Mouse (Mus musculus) heart, embryonic 11.5 days (tissue): Measurements from ENCODE around the gene Enah. TPM values are rescaled to one million over a fixed set of nuclear protein-coding genes. Genes with fewer than 3 reads are reported as not detected.

Experiments used
- ATAC-seq: fragments of 200-750 bp; cut with Nextera tagmentation; replicated peaks from 2 replicates; pipeline ENCODE4 v1.8.0; 2017; ENCODE audit warnings: moderate library complexity; ENCODE audit not compliant: insufficient number of reproducible peaks, low FRiP score, low TSS enrichment
- H3K27ac ChIP-seq: fragments of 300-500 bp; sonication (generic); 2 replicates; pipeline ENCODE4 v1.5.1; 2014; ENCODE audit warnings: mild to moderate bottlenecking, low read depth, low read length
- H3K27me3 ChIP-seq: fragments of 300-500 bp; sonication (generic); 2 replicates; pipeline ENCODE4 v1.6.1; 2014; ENCODE audit warnings: mild to moderate bottlenecking, low read length, mixed read lengths; ENCODE audit not compliant: control insufficient read depth, insufficient read depth
- H3K36me3 ChIP-seq: fragments of 300-500 bp; sonication (generic); 2 replicates; pipeline ENCODE4 v1.6.1; 2014; ENCODE audit warnings: mild to moderate bottlenecking, low read length, moderate library complexity, mixed read lengths; ENCODE audit not compliant: control insufficient read depth, insufficient read depth
- H3K4me1 ChIP-seq: fragments of 300-500 bp; sonication (generic); 2 replicates; pipeline ENCODE4 v1.6.1; 2014; ENCODE audit warnings: low read length; ENCODE audit not compliant: control insufficient read depth, insufficient read depth
- H3K4me2 ChIP-seq: fragments of 300-500 bp; sonication (generic); 2 replicates; pipeline ENCODE4 v1.6.1; 2014; ENCODE audit warnings: mild to moderate bottlenecking, moderate library complexity
- H3K4me3 ChIP-seq: fragments of 300-500 bp; sonication (generic); 2 replicates; pipeline ENCODE4 v1.5.1; 2014; ENCODE audit warnings: low read depth, low read length
- H3K9ac ChIP-seq: fragments of 300-500 bp; sonication (generic); 2 replicates; pipeline ENCODE4 v1.6.1; 2014; ENCODE audit warnings: mild to moderate bottlenecking, low read depth, low read length, moderate library complexity
- H3K9me3 ChIP-seq: fragments of 300-500 bp; sonication (generic); replicated peaks from 2 replicates; pipeline ENCODE4 v1.6.1; 2016; ENCODE audit warnings: low read length; ENCODE audit not compliant: control insufficient read depth
- WGBS: fragments of 180-500 bp; shearing (Covaris S2); extraction: QIAGEN DNeasy Blood & Tissue Kit; methylation state at CpG from one replicate; pipeline ENCODE4 v1.1.7; 2014; ENCODE audit not compliant: insufficient replicate concordance; 5-methylcytosine and 5-hydroxymethylcytosine counted together
- polyA plus RNA-seq: library from polyadenylated mRNA; unstranded; fragments of >200 nt; fragmentation: Nextera tagmentation; extraction: Ambion mirVana; gene quantifications from 2 replicates; pipeline ENCODE4 v1.2.1, GENCODE M21; 2014

Enah gene
- polyA plus RNA-seq, 1 experiment from 2014 or later = 32.1 TPM

- H3K4me3 ChIP-seq = no peak overlapping the region
- WGBS = 68% methylated on average over 3 of the region's 3 CpGs
- H3K4me2 ChIP-seq = no peak overlapping the region
- H3K4me1 ChIP-seq = no peaks in the 10 kb centered on the region
- ATAC-seq = no peak
- H3K27me3 ChIP-seq = no peaks in the 10 kb centered on the region
- no peak overlapping the region for H3K27ac ChIP-seq
- H3K36me3 ChIP-seq = no peaks in the 10 kb centered on the region
- no peak overlapping the region for H3K9ac ChIP-seq
- no peaks in the 10 kb centered on the region for H3K9me3 ChIP-seq
Measured at GRCm38 (mm10) chr1:181872639-181873038, 147.2 kb downstream of the Enah start.

- Histone ChIP-seq H3K4me2 (no peak overlapping the region), H3K4me3 (no peak overlapping the region), H3K36me3 (no peaks in the 10 kb centered on the region), H3K9me3 (no peaks in the 10 kb centered on the region), H3K9ac (no peak overlapping the region), H3K27me3 (peaks cover 5% of the 10 kb centered on the region; the same call in 1 of the 2 replicates), H3K27ac (no peak overlapping the region), H3K4me1 (peaks cover 4% of the 10 kb centered on the region; the same call in 1 of the 2 replicates)
- no peak for ATAC-seq
- 81% methylated on average over 6 of the region's 6 CpGs for WGBS
Measured at GRCm38 (mm10) chr1:181866429-181867280, 153.1 kb downstream of the Enah start.

GRCm38 (mm10) chr1:181865863-181866216, 153.9 kb downstream of the Enah start:
- Histone ChIP-seq H3K27me3 (peaks cover 5% of the 10 kb centered on the region; the same call in 1 of the 2 replicates), H3K4me2 (no peak overlapping the region), H3K4me1 (peaks cover 4% of the 10 kb centered on the region; the same call in 1 of the 2 replicates), H3K4me3 (no peak overlapping the region), H3K27ac (no peak overlapping the region), H3K9me3 (no peaks in the 10 kb centered on the region), H3K36me3 (no peaks in the 10 kb centered on the region), H3K9ac (no peak overlapping the region)
- ATAC-seq = no peak
- WGBS = 68% methylated on average over 5 of the region's 5 CpGs

- Histone ChIP-seq H3K27ac (no peak overlapping the region), H3K4me2 (no peak overlapping the region), H3K4me3 (no peak overlapping the region), H3K36me3 (no peaks in the 10 kb centered on the region), H3K9me3 (no peaks in the 10 kb centered on the region), H3K4me1 (peaks cover 4% of the 10 kb centered on the region; the same call in 1 of the 2 replicates), H3K27me3 (peaks cover 5% of the 10 kb centered on the region; the same call in 1 of the 2 replicates), H3K9ac (no peak overlapping the region)
- no peak for ATAC-seq
- WGBS = 68% methylated on average over 11 of the region's 11 CpGs
Measured at GRCm38 (mm10) chr1:181864971-181865862, 154.6 kb downstream of the Enah start.

GRCm38 (mm10) chr1:181863431-181863830, 156.4 kb downstream of the Enah start:
- ATAC-seq = no peak
- H3K9ac ChIP-seq = no peak overlapping the region
- H3K4me3 ChIP-seq = no peak overlapping the region
- H3K27me3 ChIP-seq = peaks cover 5% of the 10 kb centered on the region; the same call in 1 of the 2 replicates
- no peak overlapping the region for H3K27ac ChIP-seq
- peaks cover 4% of the 10 kb centered on the region; the same call in 1 of the 2 replicates for H3K4me1 ChIP-seq
- H3K9me3 ChIP-seq = no peaks in the 10 kb centered on the region
- H3K36me3 ChIP-seq = no peaks in the 10 kb centered on the region
- 18% methylated on average over 8 of the region's 8 CpGs for WGBS
- no peak overlapping the region for H3K4me2 ChIP-seq

- H3K36me3 ChIP-seq = no peaks in the 10 kb centered on the region
- no peak overlapping the region for H3K4me3 ChIP-seq
- no peak overlapping the region for H3K9ac ChIP-seq
- H3K4me2 ChIP-seq = no peak overlapping the region
- peaks cover 5% of the 10 kb centered on the region; the same call in 1 of the 2 replicates for H3K27me3 ChIP-seq
- no peaks in the 10 kb centered on the region for H3K9me3 ChIP-seq
- WGBS = 57% methylated on average over 16 of the region's 16 CpGs
- H3K27ac ChIP-seq = no peak overlapping the region
- ATAC-seq = no peak
- peaks cover 4% of the 10 kb centered on the region; the same call in 1 of the 2 replicates for H3K4me1 ChIP-seq
Measured at GRCm38 (mm10) chr1:181862676-181863374, 157.0 kb downstream of the Enah start.

GRCm38 (mm10) chr1:181861181-181861902, 158.4 kb downstream of the Enah start:
- peaks cover 4% of the 10 kb centered on the region; the same call in 1 of the 2 replicates for H3K4me1 ChIP-seq
- H3K27me3 ChIP-seq = peaks cover 5% of the 10 kb centered on the region; the same call in 1 of the 2 replicates
- no peak overlapping the region for H3K9ac ChIP-seq
- no peak overlapping the region for H3K4me2 ChIP-seq
- no peaks in the 10 kb centered on the region for H3K9me3 ChIP-seq
- H3K4me3 ChIP-seq = no peak overlapping the region
- ATAC-seq = no peak
- WGBS = 68% methylated on average over 2 of the region's 2 CpGs
- H3K27ac ChIP-seq = no peak overlapping the region
- H3K36me3 ChIP-seq = no peaks in the 10 kb centered on the region
